Mouse (Mus musculus) stomach, postnatal 0 days (tissue): ENCODE measurements around the gene Trabd2b.

ENCODE experiments used
- CTCF ChIP-seq: IDR thresholded peaks from 2 replicates; pipeline ENCODE4 v1.5.1; 2016; ENCODE audit warnings: antibody characterized with exemption, low read depth, mild to moderate bottlenecking, moderate library complexity
- EP300 ChIP-seq: optimal IDR thresholded peaks from 2 replicates; pipeline ENCODE3; 2016; ENCODE audit warnings: antibody characterized with exemption

- TF ChIP-seq CTCF (no peak), EP300 (no peak)
Measured at GRCm38 (mm10) chr4:114568081-114568605, 161.6 kb downstream of the Trabd2b start.
